Mouse (Mus musculus) retina, postnatal 1 day (tissue): ENCODE data around the gene C130026I21Rik.
"Not testable (repeated sequence)": the region's sequence is repeated elsewhere in the genome, so short reads cannot be mapped to it uniquely, and the experiment has no call there.

ENCODE experiments used
- DNase-seq: peaks from one replicate; pipeline ENCODE4 v3.0.0-alpha.2; 2012

The C130026I21Rik gene

GRCm38 (mm10) chr1:85011933-85012332 is 258.4 kb downstream of the C130026I21Rik start:
- not testable (repeated sequence) for DNase-seq

GRCm38 (mm10) chr1:85010947-85011346 is 259.4 kb downstream of the C130026I21Rik start:
- not testable (repeated sequence) for DNase-seq

DNA sequence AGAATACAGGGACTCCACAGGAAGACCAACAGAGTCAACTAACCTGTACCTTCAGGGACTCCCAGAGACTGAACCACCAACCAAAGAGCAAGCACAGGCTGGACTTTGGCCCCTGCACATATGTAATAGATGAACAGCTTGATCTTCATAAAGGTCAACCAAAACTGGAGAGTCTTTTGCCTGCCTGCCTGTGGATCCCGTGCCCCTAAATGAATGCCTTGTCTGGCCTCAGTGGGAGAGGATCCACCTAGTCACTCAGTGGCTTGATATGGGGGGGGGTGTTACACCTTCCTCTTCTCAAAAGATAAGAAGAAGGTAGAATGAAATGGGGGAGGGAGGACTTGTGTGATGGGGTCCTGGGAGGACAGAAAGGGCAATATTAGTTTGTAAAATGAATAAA is 262.6 kb downstream of the C130026I21Rik start:
- DNase-seq = not testable (repeated sequence)

- DNase-seq = not testable (repeated sequence)
These were observed 271.1 kb downstream of the C130026I21Rik start for GRCm38 (mm10) chr1:84999241-84999640.

DNA sequence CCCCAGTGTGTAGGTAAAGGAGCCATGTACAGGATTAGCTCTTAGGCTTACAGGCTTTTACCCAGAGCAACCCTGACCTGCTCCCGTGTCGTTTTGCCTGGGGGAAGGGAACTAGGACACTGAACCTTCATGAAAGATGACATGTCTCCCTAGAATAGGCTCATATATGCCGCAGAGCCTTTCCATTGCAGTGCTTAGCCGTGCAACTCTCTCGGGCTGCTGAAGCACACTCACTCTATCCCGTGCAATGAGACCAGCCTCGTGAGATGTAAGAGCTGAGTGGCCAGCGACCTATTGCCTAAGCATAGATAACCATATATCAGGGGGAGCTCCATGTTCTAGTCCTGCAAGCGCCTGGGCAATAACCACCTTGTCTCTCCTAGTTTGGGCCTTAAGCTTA is 274.1 kb downstream of the C130026I21Rik start:
- DNase-seq = not testable (repeated sequence)

DNA sequence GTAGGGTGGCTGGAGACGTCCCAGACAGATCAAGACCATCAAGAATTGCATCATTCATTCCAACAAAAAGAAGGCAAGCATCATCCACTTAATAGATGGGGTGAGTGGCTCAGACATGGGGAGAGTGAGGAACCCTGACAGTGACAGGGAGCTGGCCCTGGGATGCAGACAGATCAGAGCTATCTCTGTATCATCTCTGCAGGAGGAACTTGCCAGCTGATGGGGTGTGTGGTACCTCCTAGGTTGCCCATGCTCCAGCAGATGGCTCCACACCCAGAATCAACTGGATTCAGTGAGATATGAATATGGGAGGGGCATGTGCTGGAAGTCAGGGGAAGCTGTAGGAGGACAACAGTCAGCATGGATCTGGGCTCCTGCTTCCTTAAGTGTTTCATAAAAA is 275.9 kb downstream of the C130026I21Rik start:
- DNase-seq = not testable (repeated sequence)

GRCm38 (mm10) chr1:84993688-84994319 is 276.6 kb downstream of the C130026I21Rik start:
- DNase-seq = not testable (repeated sequence)

DNA sequence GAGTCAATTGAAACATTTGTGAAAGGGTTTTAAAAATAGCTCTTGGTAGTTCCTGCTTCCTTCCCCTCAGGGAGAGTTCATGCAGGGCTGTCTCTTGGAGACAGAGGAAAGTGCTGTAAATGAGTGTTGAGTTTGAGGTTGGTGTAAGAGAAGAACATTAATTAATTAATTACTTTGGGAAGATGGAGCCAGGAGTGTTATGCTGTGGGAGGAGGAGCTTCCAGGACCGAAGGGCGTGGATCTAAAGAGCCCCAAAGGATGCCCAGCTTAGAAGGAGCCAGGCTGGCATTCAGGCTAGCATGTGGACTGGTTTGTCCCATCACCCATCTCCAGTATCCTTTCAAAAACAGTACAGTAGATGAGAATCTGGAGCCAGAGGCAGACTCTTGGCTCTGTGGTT is 277.1 kb downstream of the C130026I21Rik start:
- not testable (repeated sequence) for DNase-seq

- not testable (repeated sequence) for DNase-seq
These were observed 277.5 kb downstream of the C130026I21Rik start for GRCm38 (mm10) chr1:84992827-84993226.

DNA sequence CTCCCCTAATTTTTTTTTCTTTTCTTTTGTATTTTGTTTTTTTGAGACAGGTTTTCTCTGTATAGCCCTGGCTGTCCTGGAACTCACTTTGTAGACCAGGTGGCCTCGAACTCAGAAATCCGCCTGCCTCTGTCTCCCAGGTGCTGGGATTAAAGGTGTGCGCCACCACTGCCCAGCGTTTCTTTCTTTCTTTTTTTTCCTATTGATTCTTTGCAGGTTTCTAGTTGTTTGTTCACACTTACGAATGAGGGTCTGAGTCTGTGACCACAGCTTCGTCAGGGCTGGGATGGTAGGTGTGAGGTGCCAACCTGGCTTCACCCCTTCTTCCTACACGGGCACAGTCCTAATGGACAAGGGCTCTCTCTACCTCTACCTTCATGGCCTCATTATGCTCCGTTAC is 281.3 kb downstream of the C130026I21Rik start:
- not testable (repeated sequence) for DNase-seq

GRCm38 (mm10) chr1:84987729-84988128 is 282.6 kb downstream of the C130026I21Rik start:
- DNase-seq = not testable (repeated sequence)

DNA sequence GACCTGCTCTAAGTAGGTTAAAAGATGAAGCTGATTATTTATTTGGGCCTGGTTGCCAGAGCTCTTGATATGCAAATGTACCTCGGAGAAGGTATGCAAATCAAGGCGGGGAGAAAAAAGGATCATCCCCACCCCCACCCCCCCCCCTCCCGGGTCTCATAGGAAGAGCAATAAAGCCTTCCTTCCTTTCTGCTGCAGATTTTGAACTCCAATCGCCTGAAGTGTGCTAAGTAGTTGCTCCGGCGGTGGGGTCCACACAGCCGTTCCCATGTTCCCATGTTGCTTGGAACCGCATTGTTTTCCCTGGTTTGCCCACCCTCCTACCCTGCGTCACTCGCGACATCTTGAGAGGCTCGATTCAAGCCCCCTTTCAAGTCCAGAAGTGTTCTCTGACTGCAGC is 308.6 kb downstream of the C130026I21Rik start:
- DNase-seq = peak; percentile 71

- not testable (repeated sequence) for DNase-seq
These were observed 312.7 kb downstream of the C130026I21Rik start for GRCm38 (mm10) chr1:84957713-84958112.

- DNase-seq = not testable (repeated sequence)
These were observed 313.6 kb downstream of the C130026I21Rik start for GRCm38 (mm10) chr1:84956771-84957170.

DNA sequence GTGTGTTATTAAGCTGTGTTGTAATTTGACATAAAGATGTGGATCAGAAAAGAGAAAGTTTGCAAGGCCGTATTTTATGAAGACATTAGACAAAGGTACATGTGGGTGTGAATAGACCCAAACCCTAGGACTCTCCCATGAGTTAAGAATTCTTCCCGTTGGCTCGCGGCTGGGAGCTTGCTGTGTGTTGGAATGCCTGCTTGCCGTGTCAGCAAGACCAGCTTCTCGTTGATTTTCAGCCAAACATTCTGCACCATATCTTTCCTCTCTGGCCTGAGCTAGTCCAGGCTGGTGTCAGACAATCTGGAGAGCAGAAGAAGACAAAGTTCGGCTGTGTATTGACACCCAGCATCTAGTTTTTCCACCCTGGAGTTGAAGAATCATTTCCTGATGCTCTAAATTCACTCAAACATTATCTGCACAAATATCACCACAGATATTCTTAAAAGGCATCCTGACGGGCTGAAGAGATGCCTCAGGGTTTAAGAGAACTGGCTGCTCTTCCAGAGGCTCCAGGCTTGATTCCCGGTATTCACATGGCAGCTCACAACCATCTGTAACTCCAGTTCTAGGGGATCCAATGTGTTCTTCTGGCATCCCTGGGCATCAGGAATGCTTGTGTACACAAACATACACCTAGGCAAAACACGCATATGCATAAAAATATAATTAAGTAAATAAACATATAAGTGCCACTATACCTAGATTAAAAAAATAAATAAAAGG is 317.7 kb downstream of the C130026I21Rik start:
- no peak for DNase-seq

- no peak for DNase-seq
These were observed 318.8 kb downstream of the C130026I21Rik start for GRCm38 (mm10) chr1:84951566-84951965.

DNA sequence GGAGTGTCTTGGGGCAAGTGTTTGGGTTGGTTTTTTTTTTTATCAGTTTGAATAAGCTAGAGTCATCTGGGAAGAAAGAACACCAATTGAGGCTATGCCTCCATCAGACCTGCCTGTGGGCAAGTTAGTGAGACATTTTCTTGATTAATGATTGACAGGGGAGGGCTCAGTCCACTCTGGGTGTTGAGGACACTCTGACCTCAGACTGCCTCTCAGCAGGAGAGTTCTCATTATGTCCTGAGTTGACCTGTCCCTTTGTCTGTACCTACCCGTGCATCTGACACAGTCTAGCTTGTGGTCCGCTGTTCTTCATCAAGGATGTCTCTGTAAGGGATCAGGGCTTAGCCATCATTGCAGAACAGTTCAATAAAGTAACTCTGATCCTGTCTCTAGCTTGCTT is 323.0 kb downstream of the C130026I21Rik start:
- no peak for DNase-seq

DNA sequence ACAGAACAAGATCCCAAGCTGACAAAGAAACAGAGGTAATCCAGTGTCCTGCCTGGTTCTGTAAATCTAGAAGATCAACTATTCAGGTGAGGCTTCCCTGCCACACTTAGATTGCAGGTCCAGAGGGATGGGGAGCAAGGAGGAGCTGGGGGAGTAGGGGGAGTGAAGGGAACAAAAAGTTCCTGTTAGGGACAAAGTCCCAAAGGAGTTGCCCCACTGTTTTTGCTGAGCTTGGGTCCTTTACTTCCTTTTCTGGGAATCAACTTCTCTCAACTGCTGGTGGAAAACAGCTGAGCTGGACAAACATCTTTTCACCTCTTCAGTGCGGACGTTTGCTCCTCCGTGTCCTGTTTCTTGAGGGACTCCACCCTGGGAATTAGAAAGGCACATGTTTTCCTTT is 324.4 kb downstream of the C130026I21Rik start:
- no peak for DNase-seq

DNA sequence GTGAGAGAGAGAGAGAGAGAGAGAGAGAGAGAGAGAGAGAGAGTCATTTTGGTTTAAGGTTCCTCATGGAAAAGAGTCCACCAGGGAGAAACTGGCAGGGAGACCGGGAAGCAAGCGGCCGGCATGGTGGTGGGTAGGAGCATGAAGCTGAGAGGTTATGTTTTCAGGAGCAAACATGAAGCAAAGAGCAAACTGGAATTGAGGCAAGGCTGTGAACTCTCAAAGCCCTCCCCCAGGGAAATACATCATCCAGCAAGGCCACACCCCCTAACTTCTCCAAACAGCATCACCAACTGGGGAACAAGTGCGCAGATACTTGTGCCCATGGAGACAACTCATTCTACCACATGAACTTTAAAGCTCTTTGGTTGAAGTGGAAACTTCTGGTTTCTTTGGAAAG is 326.8 kb downstream of the C130026I21Rik start:
- DNase-seq = no peak
